Mouse (Mus musculus): ENCODE data around the gene Anpep. TPM values are rescaled to one million over a fixed set of nuclear protein-coding genes. Genes with fewer than 3 reads are reported as not detected.
"Not testable (repeated sequence)": the region's sequence is repeated elsewhere in the genome, so short reads cannot be mapped to it uniquely, and the experiment has no call there.

Anpep gene
- polyA plus RNA-seq, 1 experiment, result 41.0 TPM

- H3K4me3 ChIP-seq (ENCODE audit: insufficient read depth, low read length), result no peak overlapping the region
- H3K27ac ChIP-seq (ENCODE audit: insufficient read depth, low read length), result no peak overlapping the region
- H3K4me1 ChIP-seq (ENCODE audit: control insufficient read depth, insufficient read depth, low read length), result 0 out of 2 replicates have a peak, but pooled peaks cover 6% of the 10 kb centered on the region
- no peak for TF ChIP-seq CTCF (IDR thresholded peaks at IDR 0.05; ENCODE audit: borderline replicate concordance, insufficient read depth, low read length)
- TF ChIP-seq POLR2A (IDR thresholded peaks at IDR 0.05; ENCODE audit: low read depth, low read length), result no peak
These were observed 61.4 kb downstream of the Anpep start for GRCm38 (mm10) chr7:79799506-79799905.

- Histone ChIP-seq H3K4me1 (ENCODE audit: control insufficient read depth, insufficient read depth, low read length) (0 out of 2 replicates have a peak, but pooled peaks cover 3% of the 10 kb centered on the region), H3K27ac (ENCODE audit: insufficient read depth, low read length) (no peak overlapping the region), H3K4me3 (ENCODE audit: insufficient read depth, low read length) (no peak overlapping the region)
- TF ChIP-seq CTCF (IDR thresholded peaks at IDR 0.05; ENCODE audit: borderline replicate concordance, insufficient read depth, low read length), result peak; percentile 57; the same call in 1 of the 2 replicates
- no peak for TF ChIP-seq POLR2A (IDR thresholded peaks at IDR 0.05; ENCODE audit: low read depth, low read length)
These were observed 61.8 kb downstream of the Anpep start for GRCm38 (mm10) chr7:79799048-79799447.

GRCm38 (mm10) chr7:79798606-79799005 is 62.3 kb downstream of the Anpep start:
- H3K27ac ChIP-seq (ENCODE audit: insufficient read depth, low read length), result no peak overlapping the region
- TF ChIP-seq CTCF (IDR thresholded peaks at IDR 0.05; ENCODE audit: borderline replicate concordance, insufficient read depth, low read length), result no peak
- no peak for TF ChIP-seq POLR2A (IDR thresholded peaks at IDR 0.05; ENCODE audit: low read depth, low read length)
- no peak overlapping the region for H3K4me3 ChIP-seq (ENCODE audit: insufficient read depth, low read length)
- no peaks in the 10 kb centered on the region for H3K4me1 ChIP-seq (ENCODE audit: control insufficient read depth, insufficient read depth, low read length)

- Histone ChIP-seq H3K4me3 (ENCODE audit: insufficient read depth, low read length) (peak within 1 kb of the TSS; percentile 27), H3K27ac (ENCODE audit: insufficient read depth, low read length) (no peak within 1 kb of the TSS), H3K4me1 (ENCODE audit: control insufficient read depth, insufficient read depth, low read length) (no peaks in the 10 kb centered on the region)
- no peak for TF ChIP-seq CTCF (IDR thresholded peaks at IDR 0.05; ENCODE audit: borderline replicate concordance, insufficient read depth, low read length)
- no peak for TF ChIP-seq POLR2A (IDR thresholded peaks at IDR 0.05; ENCODE audit: low read depth, low read length)
These were observed 67.2 kb downstream of the Anpep start, which contains the start of gene Mesp1 for GRCm38 (mm10) chr7:79793688-79794087. TSS of gene Mesp1 (minus strand) at chr7:79793788.

GRCm38 (mm10) chr7:79792635-79793421 is 68.0 kb downstream of the Anpep start:
- no peak for TF ChIP-seq POLR2A (IDR thresholded peaks at IDR 0.05; ENCODE audit: low read depth, low read length)
- peak; percentile 84 for TF ChIP-seq CTCF (IDR thresholded peaks at IDR 0.05; ENCODE audit: borderline replicate concordance, insufficient read depth, low read length)
- Histone ChIP-seq H3K27ac (ENCODE audit: insufficient read depth, low read length) (no peak overlapping the region), H3K4me3 (ENCODE audit: insufficient read depth, low read length) (peak overlapping the region; percentile 27), H3K4me1 (ENCODE audit: control insufficient read depth, insufficient read depth, low read length) (no peaks in the 10 kb centered on the region)

- H3K4me1 ChIP-seq (ENCODE audit: control insufficient read depth, insufficient read depth, low read length); H3K4me3 ChIP-seq (ENCODE audit: insufficient read depth, low read length); H3K27ac ChIP-seq (ENCODE audit: insufficient read depth, low read length): not testable (repeated sequence)
These were observed 71.0 kb downstream of the Anpep start for GRCm38 (mm10) chr7:79789812-79790211.

- Histone ChIP-seq H3K27ac (ENCODE audit: insufficient read depth, low read length) (no peak overlapping the region), H3K4me3 (ENCODE audit: insufficient read depth, low read length) (no peak overlapping the region), H3K4me1 (ENCODE audit: control insufficient read depth, insufficient read depth, low read length) (peaks cover 4% of the 10 kb centered on the region; the same call in 1 of the 2 replicates)
- TF ChIP-seq CTCF (IDR thresholded peaks at IDR 0.05; ENCODE audit: borderline replicate concordance, insufficient read depth, low read length), result 0 out of 2 replicates have a peak, but pooled peaks have one; percentile 1
- TF ChIP-seq POLR2A (IDR thresholded peaks at IDR 0.05; ENCODE audit: low read depth, low read length), result no peak
These were observed 74.6 kb downstream of the Anpep start for GRCm38 (mm10) chr7:79786295-79786694.

- Histone ChIP-seq H3K4me3 (ENCODE audit: insufficient read depth, low read length) (no peak overlapping the region), H3K4me1 (ENCODE audit: control insufficient read depth, insufficient read depth, low read length) (peaks cover 7% of the 10 kb centered on the region; the same call in 1 of the 2 replicates), H3K27ac (ENCODE audit: insufficient read depth, low read length) (no peak overlapping the region)
- TF ChIP-seq CTCF (IDR thresholded peaks at IDR 0.05; ENCODE audit: borderline replicate concordance, insufficient read depth, low read length), result no peak
- TF ChIP-seq POLR2A (IDR thresholded peaks at IDR 0.05; ENCODE audit: low read depth, low read length), result no peak
These were observed 78.4 kb downstream of the Anpep start for GRCm38 (mm10) chr7:79782516-79782855.

- Histone ChIP-seq H3K4me1 (ENCODE audit: control insufficient read depth, insufficient read depth, low read length) (peaks cover 7% of the 10 kb centered on the region; the same call in 1 of the 2 replicates), H3K27ac (ENCODE audit: insufficient read depth, low read length) (peak overlapping the region; percentile 88; the same call in 1 of the 2 replicates), H3K4me3 (ENCODE audit: insufficient read depth, low read length) (no peak overlapping the region)
- TF ChIP-seq CTCF (IDR thresholded peaks at IDR 0.05; ENCODE audit: borderline replicate concordance, insufficient read depth, low read length) (no peak), POLR2A (IDR thresholded peaks at IDR 0.05; ENCODE audit: low read depth, low read length) (no peak)
These were observed 78.9 kb downstream of the Anpep start for GRCm38 (mm10) chr7:79781826-79782515.
